Mouse (Mus musculus) gastrocnemius, postnatal 36 days (tissue): ENCODE measurements around the gene Brd1. TPM values are rescaled to one million over a fixed set of nuclear protein-coding genes. Genes with fewer than 3 reads are reported as not detected.
"Not testable (repeated sequence)": the region's sequence is repeated elsewhere in the genome, so short reads cannot be mapped to it uniquely, and the experiment has no call there.

Experiments
- DNase-seq, 2 experiments: peaks; one replicate each; pipeline ENCODE4 v3.0.0; 2022
- intact Hi-C: fragments of 180-260 bp; cut with DNase I; formaldehyde crosslinking; loops from one replicate; pipeline ENCODE4 v1.15.1; 2025
- total RNA-seq, 2 experiments: library from RNA; stranded (reverse); gene quantifications; 2 replicates each; pipeline ENCODE4 v1.2.3; 2021

Gene Brd1
- total RNA-seq, 2 experiments from 2014 or later, result 21.0 to 22.3 TPM

- intact Hi-C loops, result no loop called here
- peak; percentile 56 to 66 for DNase-seq
These were observed 837 bp downstream of the Brd1 start for GRCm38 (mm10) chr15:88733041-88733751.

- DNase-seq, result no peak
- intact Hi-C loops, result no loop called here
These were observed 1.5 kb downstream of the Brd1 start for GRCm38 (mm10) chr15:88732405-88733020.

GRCm38 (mm10) chr15:88730717-88731116 lies 3.3 kb downstream of the Brd1 start:
- intact Hi-C loops, result no loop called here
- no peak for DNase-seq

GRCm38 (mm10) chr15:88727204-88727603 lies 6.8 kb downstream of the Brd1 start:
- DNase-seq, result no peak
- intact Hi-C loops, result no loop called here

GRCm38 (mm10) chr15:88725036-88725435 lies 9.0 kb downstream of the Brd1 start:
- no peak for DNase-seq
- intact Hi-C loops, result no loop called here

GRCm38 (mm10) chr15:88724311-88724710 lies 9.7 kb downstream of the Brd1 start:
- intact Hi-C loops, result no loop called here
- DNase-seq, result no peak

- intact Hi-C loops, result no loop called here
- no peak for DNase-seq
These were observed 10.8 kb downstream of the Brd1 start for GRCm38 (mm10) chr15:88723205-88723604.

- no peak for DNase-seq
- intact Hi-C loops, result no loop called here
These were observed 16.8 kb downstream of the Brd1 start for GRCm38 (mm10) chr15:88717239-88717638.

GRCm38 (mm10) chr15:88716350-88716749 lies 17.7 kb downstream of the Brd1 start:
- DNase-seq, result no peak
- intact Hi-C loops, result no loop called here

GRCm38 (mm10) chr15:88714021-88714589 lies 19.9 kb downstream of the Brd1 start:
- DNase-seq, result no peak
- intact Hi-C loops, result no loop called here

GRCm38 (mm10) chr15:88712501-88712900 lies 21.5 kb downstream of the Brd1 start:
- intact Hi-C loops, result no loop called here
- DNase-seq, result no peak

GRCm38 (mm10) chr15:88709878-88710277 lies 24.2 kb downstream of the Brd1 start:
- DNase-seq, result no peak
- intact Hi-C loops, result no loop called here

GRCm38 (mm10) chr15:88708657-88709511 lies 25.1 kb downstream of the Brd1 start:
- intact Hi-C loops, result no loop called here
- DNase-seq, result no peak

- intact Hi-C loops, result no loop called here
These were observed 25.8 kb downstream of the Brd1 start for GRCm38 (mm10) chr15:88708204-88708603.

GRCm38 (mm10) chr15:88706987-88707386 lies 27.0 kb downstream of the Brd1 start:
- intact Hi-C loops, DNase-seq: not testable (repeated sequence)

More at GRCm38 (mm10) chr15:88708204-88708603, 25.8 kb downstream of the Brd1 start:
- DNase-seq, result no peak

- intact Hi-C loops, result no loop called here
- DNase-seq, result no peak
These were observed 27.7 kb downstream of the Brd1 start for GRCm38 (mm10) chr15:88706320-88706719.

GRCm38 (mm10) chr15:88704284-88704683 lies 29.7 kb downstream of the Brd1 start:
- intact Hi-C loops, result no loop called here
- no peak for DNase-seq

GRCm38 (mm10) chr15:88702501-88702900 lies 31.5 kb downstream of the Brd1 start:
- no peak for DNase-seq
- intact Hi-C loops, result no loop called here

- no peak for DNase-seq
- intact Hi-C loops, result no loop called here
These were observed 33.3 kb downstream of the Brd1 start for GRCm38 (mm10) chr15:88700759-88701158.

GRCm38 (mm10) chr15:88699508-88699907 lies 34.5 kb downstream of the Brd1 start:
- no peak for DNase-seq
- intact Hi-C loops, result no loop called here

GRCm38 (mm10) chr15:88697586-88697985 lies 36.4 kb downstream of the Brd1 start:
- intact Hi-C loops, result no loop called here
- no peak for DNase-seq
